Mouse (Mus musculus): ENCODE data around the gene Twistnb. TPM values are rescaled to one million over a fixed set of nuclear protein-coding genes. Genes with fewer than 3 reads are reported as not detected.

The Twistnb gene
- total RNA-seq, 1 experiment = 27.6 TPM

DNA sequence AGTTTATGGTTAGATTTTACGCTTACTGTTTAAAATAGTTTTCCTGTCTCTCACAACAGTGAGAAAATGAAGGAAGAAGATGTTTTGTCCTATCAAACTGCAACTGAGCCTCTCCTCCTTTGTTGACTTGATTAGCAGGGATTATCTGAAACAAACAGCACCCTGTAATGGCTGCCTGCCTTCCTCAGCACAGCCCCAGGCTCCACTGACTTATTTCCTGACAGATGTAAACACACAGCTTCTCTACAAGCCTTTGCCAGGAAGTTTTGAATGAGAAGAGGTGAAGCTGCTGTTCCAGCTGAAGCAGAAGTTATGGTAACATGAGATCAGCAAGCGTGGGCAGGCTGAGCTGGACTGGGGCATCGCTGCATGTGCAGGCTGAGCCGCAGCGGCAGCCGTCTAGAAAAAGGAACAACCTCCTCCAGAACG is 26.2 kb upstream of the Twistnb start:
- no peak overlapping the region for H3K4me3 ChIP-seq (ENCODE audit: insufficient read depth in 1 of 2, low read depth in 1 of 2, low read length in 2 of 2, poor library complexity in 1 of 2, severe bottlenecking in 1 of 2)
- H3K9ac ChIP-seq (ENCODE audit: insufficient read depth, low read depth, low read length, poor library complexity, severe bottlenecking) = no peak overlapping the region
- no peak overlapping the region for H3K27ac ChIP-seq (ENCODE audit: insufficient read depth, low read depth, low read length, poor library complexity, severe bottlenecking)
- no peaks in the 10 kb centered on the region for H3K9me3 ChIP-seq (ENCODE audit: control insufficient read depth, insufficient read depth, low read depth, low read length)
- no peaks in the 10 kb centered on the region for H3K4me1 ChIP-seq (ENCODE audit: control insufficient read depth in 2 of 2, insufficient read depth in 2 of 2, low read length in 2 of 2, poor library complexity in 1 of 2)
- no peak for DNase-seq (ENCODE audit: low read depth, low spot score)
- in situ Hi-C loops (cut with MboI; ENCODE audit: low sequenced_read_pairs in 2 of 2, unreplicated experiment in 2 of 2) = no loop called here
- H3K36me3 ChIP-seq (ENCODE audit: control insufficient read depth, insufficient read depth, low read length, poor library complexity, severe bottlenecking) = no peaks in the 10 kb centered on the region
- TF ChIP-seq ZNF384 (IDR thresholded peaks at IDR 0.05; ENCODE audit: low read depth, low read length) (no peak), HCFC1 (IDR thresholded peaks at IDR 0.05; ENCODE audit: borderline replicate concordance, insufficient read depth, low read length) (no peak), CHD2 (IDR thresholded peaks at IDR 0.05; ENCODE audit: low read depth, low read length) (no peak), ZC3H11A (IDR thresholded peaks at IDR 0.05; ENCODE audit: borderline replicate concordance, low read depth, low read length) (no peak), MAFK (IDR thresholded peaks at IDR 0.05; ENCODE audit: insufficient read depth, low read depth, low read length) (no peak)

DNA sequence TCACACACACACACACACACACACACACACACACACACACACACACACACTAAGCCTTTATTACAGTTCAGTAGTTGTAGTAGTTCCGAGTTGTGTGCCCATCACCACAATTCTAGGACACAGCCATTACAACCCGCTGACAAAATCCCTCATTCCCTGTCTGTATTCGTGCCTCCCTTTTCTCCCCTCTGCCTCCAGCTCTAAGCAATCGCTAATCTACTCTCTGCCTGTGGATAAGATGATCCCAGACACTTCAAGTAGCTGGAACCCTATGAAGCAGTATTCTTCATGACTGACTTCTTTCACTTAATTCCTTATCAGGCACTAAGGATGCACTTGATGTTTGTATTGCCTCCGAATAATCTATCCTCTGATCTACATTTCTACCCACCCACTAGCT is 24.4 kb upstream of the Twistnb start:
- no peak for DNase-seq (ENCODE audit: low read depth, low spot score)

DNA sequence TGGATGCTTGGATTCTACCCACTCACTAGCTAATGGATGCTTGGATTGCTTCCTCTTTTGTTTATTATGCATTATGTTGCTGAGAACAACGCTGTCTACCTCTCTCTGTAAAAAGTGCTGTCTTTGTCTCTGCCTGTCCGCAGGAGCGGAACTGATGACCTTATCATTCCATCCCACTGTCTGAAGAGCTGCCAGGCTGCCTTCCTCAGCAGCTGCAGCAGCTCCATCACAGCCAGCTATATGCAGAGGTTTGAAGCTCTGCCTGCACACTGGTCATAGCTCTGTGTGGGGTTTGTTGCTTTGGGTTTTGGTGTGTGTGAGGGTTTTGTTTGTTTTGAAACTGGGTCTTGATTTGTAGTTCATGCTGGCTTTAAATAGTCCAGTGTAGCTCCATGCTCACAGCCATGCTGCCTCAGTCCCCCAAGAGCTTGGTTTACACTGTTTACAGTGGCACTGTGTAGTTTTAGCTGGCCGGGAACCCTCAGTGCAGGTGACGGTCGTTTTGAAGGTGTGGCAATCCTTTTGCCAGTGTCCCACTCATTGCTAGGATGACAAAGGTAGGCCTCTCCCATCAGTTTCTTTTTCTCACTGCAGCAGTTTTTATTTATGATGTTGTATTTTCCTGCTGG is 23.9 kb upstream of the Twistnb start:
- TF ChIP-seq MAFK (IDR thresholded peaks at IDR 0.05; ENCODE audit: insufficient read depth, low read depth, low read length) (no peak), ZNF384 (IDR thresholded peaks at IDR 0.05; ENCODE audit: low read depth, low read length) (no peak), HCFC1 (IDR thresholded peaks at IDR 0.05; ENCODE audit: borderline replicate concordance, insufficient read depth, low read length) (no peak), ZC3H11A (IDR thresholded peaks at IDR 0.05; ENCODE audit: borderline replicate concordance, low read depth, low read length) (no peak), CHD2 (IDR thresholded peaks at IDR 0.05; ENCODE audit: low read depth, low read length) (no peak)
- no peak overlapping the region for H3K27ac ChIP-seq (ENCODE audit: insufficient read depth, low read depth, low read length, poor library complexity, severe bottlenecking)
- no peaks in the 10 kb centered on the region for H3K36me3 ChIP-seq (ENCODE audit: control insufficient read depth, insufficient read depth, low read length, poor library complexity, severe bottlenecking)
- no peak overlapping the region for H3K4me3 ChIP-seq (ENCODE audit: insufficient read depth in 1 of 2, low read depth in 1 of 2, low read length in 2 of 2, poor library complexity in 1 of 2, severe bottlenecking in 1 of 2)
- H3K4me1 ChIP-seq (ENCODE audit: control insufficient read depth in 2 of 2, insufficient read depth in 2 of 2, low read length in 2 of 2, poor library complexity in 1 of 2) = no peaks in the 10 kb centered on the region
- in situ Hi-C loops (cut with MboI; ENCODE audit: low sequenced_read_pairs in 2 of 2, unreplicated experiment in 2 of 2) = no loop called here
- no peaks in the 10 kb centered on the region for H3K9me3 ChIP-seq (ENCODE audit: control insufficient read depth, insufficient read depth, low read depth, low read length)
- H3K9ac ChIP-seq (ENCODE audit: insufficient read depth, low read depth, low read length, poor library complexity, severe bottlenecking) = no peak overlapping the region
- DNase-seq (ENCODE audit: low read depth, low spot score) = no peak

More for the DNA sequence above, 24.4 kb upstream of the Twistnb start:
- H3K4me1 ChIP-seq (ENCODE audit: control insufficient read depth in 2 of 2, insufficient read depth in 2 of 2, low read length in 2 of 2, poor library complexity in 1 of 2) = no peaks in the 10 kb centered on the region
- H3K4me3 ChIP-seq (ENCODE audit: insufficient read depth in 1 of 2, low read depth in 1 of 2, low read length in 2 of 2, poor library complexity in 1 of 2, severe bottlenecking in 1 of 2) = no peak overlapping the region
- in situ Hi-C loops (cut with MboI; ENCODE audit: low sequenced_read_pairs in 2 of 2, unreplicated experiment in 2 of 2) = no loop called here
- no peak overlapping the region for H3K9ac ChIP-seq (ENCODE audit: insufficient read depth, low read depth, low read length, poor library complexity, severe bottlenecking)
- H3K9me3 ChIP-seq (ENCODE audit: control insufficient read depth, insufficient read depth, low read depth, low read length) = no peaks in the 10 kb centered on the region
- H3K36me3 ChIP-seq (ENCODE audit: control insufficient read depth, insufficient read depth, low read length, poor library complexity, severe bottlenecking) = no peaks in the 10 kb centered on the region
- no peak for TF ChIP-seq ZC3H11A (IDR thresholded peaks at IDR 0.05; ENCODE audit: borderline replicate concordance, low read depth, low read length)
- no peak for TF ChIP-seq CHD2 (IDR thresholded peaks at IDR 0.05; ENCODE audit: low read depth, low read length)
- TF ChIP-seq MAFK (IDR thresholded peaks at IDR 0.05; ENCODE audit: insufficient read depth, low read depth, low read length) = no peak
- H3K27ac ChIP-seq (ENCODE audit: insufficient read depth, low read depth, low read length, poor library complexity, severe bottlenecking) = no peak overlapping the region

DNA sequence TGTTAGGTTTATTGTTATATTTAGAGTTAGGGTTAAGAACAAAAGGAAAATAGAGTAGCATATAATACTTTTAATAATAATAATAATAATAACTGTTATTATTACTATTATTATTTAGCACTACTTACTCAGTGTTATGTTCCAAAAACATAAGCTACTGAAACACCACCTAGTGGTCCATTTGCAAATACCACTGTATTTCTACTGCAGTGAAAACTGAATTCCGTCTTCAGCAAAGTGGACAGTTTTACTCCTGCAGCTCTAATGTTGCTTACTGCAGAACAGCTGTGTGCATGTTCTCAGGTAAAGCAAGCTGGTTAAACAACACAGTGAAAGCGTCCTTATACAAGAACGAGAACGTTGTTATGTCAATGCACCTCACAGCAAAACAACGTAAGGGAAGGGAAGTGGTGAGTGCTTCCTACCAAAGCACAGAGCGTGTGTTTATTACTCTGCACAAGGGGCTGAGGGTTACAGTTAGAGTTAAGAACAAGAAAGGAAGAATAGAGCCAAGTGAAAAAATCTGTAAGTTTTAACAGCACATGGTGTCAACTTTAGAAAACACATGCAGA is 17.8 kb upstream of the Twistnb start:
- no peak overlapping the region for H3K9ac ChIP-seq (ENCODE audit: insufficient read depth, low read depth, low read length, poor library complexity, severe bottlenecking)
- DNase-seq (ENCODE audit: low read depth, low spot score) = no peak
- no peaks in the 10 kb centered on the region for H3K4me1 ChIP-seq (ENCODE audit: control insufficient read depth in 2 of 2, insufficient read depth in 2 of 2, low read length in 2 of 2, poor library complexity in 1 of 2)
- no peak for TF ChIP-seq MAFK (IDR thresholded peaks at IDR 0.05; ENCODE audit: insufficient read depth, low read depth, low read length)
- TF ChIP-seq ZC3H11A (IDR thresholded peaks at IDR 0.05; ENCODE audit: borderline replicate concordance, low read depth, low read length) = no peak
- TF ChIP-seq CHD2 (IDR thresholded peaks at IDR 0.05; ENCODE audit: low read depth, low read length) = no peak
- no peak for TF ChIP-seq HCFC1 (IDR thresholded peaks at IDR 0.05; ENCODE audit: borderline replicate concordance, insufficient read depth, low read length)
- no peak for TF ChIP-seq ZNF384 (IDR thresholded peaks at IDR 0.05; ENCODE audit: low read depth, low read length)
- no peak overlapping the region for H3K4me3 ChIP-seq (ENCODE audit: insufficient read depth in 1 of 2, low read depth in 1 of 2, low read length in 2 of 2, poor library complexity in 1 of 2, severe bottlenecking in 1 of 2)
- no peaks in the 10 kb centered on the region for H3K9me3 ChIP-seq (ENCODE audit: control insufficient read depth, insufficient read depth, low read depth, low read length)
- no peaks in the 10 kb centered on the region for H3K36me3 ChIP-seq (ENCODE audit: control insufficient read depth, insufficient read depth, low read length, poor library complexity, severe bottlenecking)
- H3K27ac ChIP-seq (ENCODE audit: insufficient read depth, low read depth, low read length, poor library complexity, severe bottlenecking) = no peak overlapping the region
- in situ Hi-C loops (cut with MboI; ENCODE audit: low sequenced_read_pairs in 2 of 2, unreplicated experiment in 2 of 2) = no loop called here
